Mouse (Mus musculus) hindbrain, embryonic 14.5 days (tissue): ENCODE data around the gene Olfr466. TPM values are rescaled to one million over a fixed set of nuclear protein-coding genes. Genes with fewer than 3 reads are reported as not detected.

Experiments used
- ATAC-seq: fragments of 200-750 bp; cut with Nextera tagmentation; 2 replicates; pipeline ENCODE4 v1.8.0; 2017; ENCODE audit warnings: moderate number of reproducible peaks, mild to moderate bottlenecking, moderate TSS enrichment, moderate library complexity; ENCODE audit not compliant: low FRiP score
- DNase-seq: peaks from one replicate; pipeline ENCODE4 v3.0.0-alpha.2; 2015; ENCODE audit warnings: low spot score
- H3K27ac ChIP-seq: fragments of 300-500 bp; sonication (generic); 2 replicates; pipeline ENCODE4 v1.5.1; 2014; ENCODE audit warnings: mild to moderate bottlenecking, moderate library complexity
- H3K27me3 ChIP-seq: fragments of 300-500 bp; sonication (generic); 2 replicates; pipeline ENCODE4 v1.6.1; 2014; ENCODE audit warnings: mild to moderate bottlenecking, low read length, mixed read lengths; ENCODE audit not compliant: control insufficient read depth, insufficient read depth
- H3K36me3 ChIP-seq: fragments of 300-500 bp; sonication (generic); replicated peaks from 2 replicates; pipeline ENCODE4 v1.6.1; 2014; ENCODE audit not compliant: control insufficient read depth, insufficient read depth
- H3K4me1 ChIP-seq: fragments of 300-500 bp; sonication (generic); replicated peaks from 2 replicates; pipeline ENCODE4 v1.6.1; 2014; ENCODE audit warnings: antibody characterized with exemption, low read length, mixed read lengths; ENCODE audit not compliant: control insufficient read depth, insufficient read depth
- H3K4me2 ChIP-seq: fragments of 300-500 bp; sonication (generic); replicated peaks from 2 replicates; pipeline ENCODE4 v1.6.1; 2014; ENCODE audit warnings: mild to moderate bottlenecking, moderate library complexity
- H3K4me3 ChIP-seq: fragments of 300-500 bp; sonication (generic); replicated peaks from 2 replicates; pipeline ENCODE4 v1.5.1; 2014; ENCODE audit warnings: mild to moderate bottlenecking, low read length
- H3K9ac ChIP-seq: fragments of 300-500 bp; sonication (generic); 2 replicates; pipeline ENCODE4 v1.6.1; 2014
- H3K9me3 ChIP-seq: fragments of 300-500 bp; sonication (generic); 2 replicates; pipeline ENCODE4 v1.6.1; 2016; ENCODE audit warnings: low read length; ENCODE audit not compliant: control insufficient read depth
- WGBS: fragments of 180-500 bp; shearing (Covaris S2); extraction: QIAGEN DNeasy Blood & Tissue Kit; methylation state at CpG from one replicate; pipeline ENCODE4 v1.1.7; 2014; 5-methylcytosine and 5-hydroxymethylcytosine counted together
- polyA plus RNA-seq: library from polyadenylated mRNA; unstranded; fragments of >200 nt; fragmentation: Nextera tagmentation; extraction: Ambion mirVana; gene quantifications from 2 replicates; pipeline ENCODE4 v1.2.1, GENCODE M21; 2014

The Olfr466 gene
- polyA plus RNA-seq, 1 experiment from 2014 or later, result not detected

DNA sequence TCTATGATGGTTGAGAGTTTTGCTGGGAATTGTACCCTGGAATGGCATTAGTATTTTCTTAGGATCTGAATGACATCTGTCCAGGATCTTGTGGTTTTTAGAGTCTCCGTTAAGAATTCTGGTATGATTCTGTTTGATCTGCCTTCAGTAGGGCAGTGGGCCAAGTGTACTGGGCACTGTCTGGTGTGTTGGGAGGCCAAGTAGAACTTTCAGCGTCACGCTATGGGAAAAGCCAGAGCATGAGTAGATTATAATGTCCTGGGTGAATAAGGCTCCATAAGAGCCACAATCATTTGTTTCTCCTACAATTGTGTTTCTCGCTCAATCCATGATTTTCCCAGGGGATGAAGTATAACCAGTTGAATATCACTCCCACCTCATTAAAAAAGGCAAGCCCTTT, 12.3 kb upstream of the Olfr466 start, which contains the start of gene Olfr465-ps1:
Gene Olfr465-ps1, plus strand, starts transcription at position 301 of the 400 bp plus-strand sequence.
- no peak within 1 kb of the TSS for H3K4me2 ChIP-seq
- no peaks in the 10 kb centered on the region for H3K36me3 ChIP-seq
- H3K27me3 ChIP-seq, result no peaks in the 10 kb centered on the region
- ATAC-seq (no peak), DNase-seq (no peak)
- no peak within 1 kb of the TSS for H3K4me3 ChIP-seq
- no peak within 1 kb of the TSS for H3K9ac ChIP-seq
- H3K4me1 ChIP-seq, result no peaks in the 10 kb centered on the region
- H3K9me3 ChIP-seq, result no peaks in the 10 kb centered on the region
- 90% methylated on average over 4 of the region's 4 CpGs for WGBS
- H3K27ac ChIP-seq, result no peak within 1 kb of the TSS

DNA sequence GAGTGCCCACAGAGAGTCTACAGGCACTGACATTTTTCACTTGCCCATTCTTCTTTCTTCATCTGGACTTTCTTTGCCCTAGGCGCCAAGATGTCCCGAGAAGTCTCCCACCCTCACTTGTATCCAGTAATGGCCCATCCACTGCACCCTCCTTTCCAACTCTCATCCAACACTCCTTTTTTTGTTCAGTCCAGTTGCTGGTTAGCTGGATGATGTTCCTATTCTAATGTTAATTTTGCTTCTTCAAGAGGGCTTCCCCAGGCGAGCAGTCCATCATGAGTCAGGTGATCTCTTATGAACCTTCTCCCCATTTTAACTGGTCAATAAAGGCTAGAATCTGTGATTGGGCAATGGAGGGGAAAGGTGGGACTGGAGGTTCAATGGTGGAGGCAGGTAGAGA, 24.1 kb downstream of the Olfr466 start:
- no peak for DNase-seq
- H3K27ac ChIP-seq, result no peak overlapping the region
- no peaks in the 10 kb centered on the region for H3K9me3 ChIP-seq
- H3K27me3 ChIP-seq, result no peaks in the 10 kb centered on the region
- H3K9ac ChIP-seq, result no peak overlapping the region
- no peak overlapping the region for H3K4me3 ChIP-seq
- ATAC-seq, result no peak
- H3K36me3 ChIP-seq, result no peaks in the 10 kb centered on the region
- no peak overlapping the region for H3K4me2 ChIP-seq
- H3K4me1 ChIP-seq, result no peaks in the 10 kb centered on the region
- 84% methylated on average over 3 of the region's 3 CpGs for WGBS

DNA sequence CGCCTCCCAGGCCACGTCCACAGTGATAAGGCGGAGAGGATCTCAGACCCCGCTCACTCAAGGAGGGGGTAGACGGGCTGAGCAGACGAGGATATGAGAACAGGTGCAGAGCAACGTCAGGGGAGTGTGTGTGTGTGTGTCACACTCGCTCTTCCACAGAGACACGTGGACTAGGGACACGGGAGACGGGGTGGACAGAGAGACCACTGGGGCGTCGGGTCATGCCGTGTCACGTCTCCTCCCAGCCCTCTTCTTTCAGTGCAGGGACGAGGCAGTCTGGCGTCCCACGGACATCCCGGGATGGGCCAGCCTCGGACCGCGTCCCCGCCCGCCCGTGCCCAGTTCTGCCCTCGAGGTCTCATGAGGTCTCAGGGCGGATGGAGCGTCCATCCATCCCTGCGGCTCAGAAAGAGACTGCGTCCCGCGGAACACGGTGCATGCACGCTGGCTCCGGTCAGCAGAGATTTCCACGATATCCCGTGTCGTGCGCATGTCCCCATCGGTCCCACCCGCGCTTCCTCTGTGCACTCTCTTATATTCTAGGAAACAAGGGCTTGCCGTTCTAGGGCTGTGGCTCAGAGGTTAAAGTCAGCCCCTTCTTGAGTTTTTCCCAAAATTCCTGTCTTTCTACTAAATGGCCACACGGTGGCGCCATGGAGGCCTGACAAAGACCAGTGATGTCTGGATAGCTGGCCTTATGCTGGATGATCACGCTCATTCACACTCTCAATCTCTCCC, 25.9 kb downstream of the Olfr466 start:
- ATAC-seq (peak; percentile 79), DNase-seq (peak; percentile 75)
- 21% methylated on average over 46 of the region's 46 CpGs for WGBS
- peak overlapping the region; percentile 67 for H3K9ac ChIP-seq
- H3K4me1 ChIP-seq, result no peaks in the 10 kb centered on the region
- no peaks in the 10 kb centered on the region for H3K9me3 ChIP-seq
- H3K27ac ChIP-seq, result no peak overlapping the region
- no peaks in the 10 kb centered on the region for H3K36me3 ChIP-seq
- H3K4me2 ChIP-seq, result peak overlapping the region; percentile 65
- peak overlapping the region; percentile 41 for H3K4me3 ChIP-seq
- H3K27me3 ChIP-seq, result no peaks in the 10 kb centered on the region

DNA sequence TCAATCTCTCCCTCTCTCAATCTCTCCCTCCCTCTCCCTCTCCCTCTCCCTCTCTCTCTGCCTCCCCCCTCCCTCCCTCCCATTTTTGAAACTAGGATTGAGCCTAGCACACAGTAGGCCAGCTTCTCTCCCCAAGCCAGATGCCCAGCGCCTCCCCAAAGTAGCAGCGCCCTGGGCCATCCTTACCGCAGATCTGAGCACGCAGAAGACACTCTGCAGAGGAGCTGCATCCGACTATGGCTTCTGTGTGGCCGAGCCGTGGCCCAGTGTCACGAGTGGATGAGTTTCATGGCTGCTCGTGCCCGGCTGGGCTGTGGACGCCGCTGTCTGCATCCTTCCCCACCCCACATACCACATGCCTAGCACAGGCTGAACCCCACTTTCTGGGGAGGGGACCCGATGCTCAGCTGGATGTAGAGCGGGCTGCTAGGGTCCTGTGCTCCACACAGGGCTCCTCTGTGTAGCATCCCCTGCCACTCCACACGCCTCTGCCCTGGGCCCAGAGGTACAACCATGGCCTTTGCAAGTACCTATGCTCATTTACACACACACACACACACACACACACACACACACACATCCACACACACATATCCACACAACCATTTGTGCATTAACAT, 26.5 kb downstream of the Olfr466 start:
- ATAC-seq (peak; percentile 52), DNase-seq (no peak)
- Histone ChIP-seq H3K4me1 (no peaks in the 10 kb centered on the region), H3K4me2 (no peak overlapping the region), H3K9me3 (no peaks in the 10 kb centered on the region), H3K9ac (no peak overlapping the region), H3K36me3 (no peaks in the 10 kb centered on the region), H3K27ac (no peak overlapping the region), H3K27me3 (no peaks in the 10 kb centered on the region), H3K4me3 (no peak overlapping the region; the same call in 1 of the 2 replicates)
- WGBS, result 61% methylated on average over 15 of the region's 15 CpGs

DNA sequence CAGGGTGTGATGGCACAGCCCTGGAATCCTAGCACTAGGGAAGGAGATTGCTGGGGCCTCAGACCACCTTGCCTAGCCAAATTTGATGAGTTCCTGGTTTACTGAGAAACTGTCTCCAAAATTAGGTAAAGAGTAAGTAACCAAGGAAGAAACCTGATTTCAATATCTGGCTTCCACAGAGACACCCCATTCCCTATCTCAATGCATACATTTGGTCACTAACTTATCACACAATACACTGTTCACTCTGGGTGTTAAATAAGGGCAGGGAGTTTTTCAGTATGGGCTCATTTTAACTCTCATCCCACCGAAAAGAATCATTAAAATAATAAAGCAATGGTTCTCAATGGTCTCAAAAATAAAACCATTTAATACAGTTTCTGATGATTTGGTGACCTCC, 50.6 kb downstream of the Olfr466 start:
- H3K27ac ChIP-seq, result no peak overlapping the region
- no peak overlapping the region for H3K4me3 ChIP-seq
- H3K4me2 ChIP-seq, result no peak overlapping the region
- no peaks in the 10 kb centered on the region for H3K27me3 ChIP-seq
- 82% methylated on average over 1 of the region's 1 CpGs for WGBS
- no peaks in the 10 kb centered on the region for H3K4me1 ChIP-seq
- DNase-seq (no peak), ATAC-seq (no peak)
- no peaks in the 10 kb centered on the region for H3K36me3 ChIP-seq
- no peak overlapping the region for H3K9ac ChIP-seq
- H3K9me3 ChIP-seq, result 0 out of 2 replicates have a peak, but pooled peaks cover 3% of the 10 kb centered on the region

Other genes with a start within 250 kb of the Olfr466 start
- 1.0 and 1.7 TPM in 2 replicates for gene Cntnap3, start 246.3 kb upstream of the Olfr466 start, polyA plus RNA-seq
- gene Spata31, start 232.8 kb upstream of the Olfr466 start, polyA plus RNA-seq, result not detected in 2 replicates
- not detected in 2 replicates for gene Spata31d1c, start 117.2 kb upstream of the Olfr466 start, polyA plus RNA-seq
- gene Prss47, start 97.5 kb upstream of the Olfr466 start, polyA plus RNA-seq, result not detected in 2 replicates
- gene Mfsd14b, start 37.3 kb upstream of the Olfr466 start, polyA plus RNA-seq, result 33.9 and 43.4 TPM in 2 replicates
- gene Olfr465-ps1, start 12.2 kb upstream of the Olfr466 start, polyA plus RNA-seq, result not detected in 2 replicates
- 0.13 TPM in 1 of 2 replicates, not detected in the other for gene Nlrp4f, start 55.7 kb downstream of the Olfr466 start, polyA plus RNA-seq
- 0.17 and 0.37 TPM in 2 replicates for gene Gm10775, start 109.3 kb downstream of the Olfr466 start, polyA plus RNA-seq
- gene Zfp369, start 128.6 kb downstream of the Olfr466 start, polyA plus RNA-seq, result 23.1 and 27.8 TPM in 2 replicates